Mouse (Mus musculus): ENCODE measurements around the gene Atp5mpl.

Gene Atp5mpl

DNA sequence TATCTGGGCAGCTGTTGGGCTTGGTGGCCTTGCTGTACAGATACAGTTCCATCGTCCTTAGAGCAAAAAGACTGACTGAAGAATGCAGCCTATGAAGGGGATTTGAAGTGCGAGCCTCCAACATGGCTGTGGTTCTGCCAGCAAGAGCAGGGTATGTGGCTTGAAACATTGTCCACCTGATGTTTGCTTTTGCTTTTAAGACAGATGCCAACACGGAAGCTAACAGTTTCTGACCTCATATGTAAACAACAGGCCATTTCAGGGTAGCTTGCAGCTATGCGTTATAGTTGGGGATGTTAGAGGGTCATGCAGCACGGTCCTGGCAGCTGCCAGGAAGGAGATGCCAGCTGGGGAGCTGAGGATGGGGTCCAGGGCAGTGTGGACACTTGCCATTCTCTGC, 16.3 kb downstream of the Atp5mpl start:
- CTCF ChIA-PET, result no interaction called here

DNA sequence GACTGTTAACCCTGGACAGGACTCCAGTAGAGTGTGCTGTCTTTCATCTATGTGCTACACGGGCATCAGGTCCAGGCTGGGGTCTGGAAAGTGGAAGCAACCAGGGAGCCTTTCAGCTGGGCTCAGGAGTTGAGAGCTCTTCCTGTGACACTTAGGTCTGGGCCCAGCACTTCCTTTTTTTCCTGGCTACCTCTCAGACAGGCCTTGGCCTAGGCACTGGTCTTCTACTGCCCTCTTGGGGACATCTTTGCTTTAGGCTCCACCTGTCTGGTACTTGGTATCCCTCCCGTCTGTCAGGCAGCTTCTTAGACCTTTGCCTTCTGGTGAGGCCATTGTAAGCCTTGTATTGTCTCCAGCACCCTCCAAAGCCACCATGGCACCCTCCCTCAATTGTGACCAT, 20.1 kb downstream of the Atp5mpl start:
- CTCF ChIA-PET, result interaction anchor here (0.5 to 1.0 kb wide), 2 partner anchors 65 to 69 kb away, joined by 3 to 5 read pairs; no protein-coding TSS in a partner anchor

DNA sequence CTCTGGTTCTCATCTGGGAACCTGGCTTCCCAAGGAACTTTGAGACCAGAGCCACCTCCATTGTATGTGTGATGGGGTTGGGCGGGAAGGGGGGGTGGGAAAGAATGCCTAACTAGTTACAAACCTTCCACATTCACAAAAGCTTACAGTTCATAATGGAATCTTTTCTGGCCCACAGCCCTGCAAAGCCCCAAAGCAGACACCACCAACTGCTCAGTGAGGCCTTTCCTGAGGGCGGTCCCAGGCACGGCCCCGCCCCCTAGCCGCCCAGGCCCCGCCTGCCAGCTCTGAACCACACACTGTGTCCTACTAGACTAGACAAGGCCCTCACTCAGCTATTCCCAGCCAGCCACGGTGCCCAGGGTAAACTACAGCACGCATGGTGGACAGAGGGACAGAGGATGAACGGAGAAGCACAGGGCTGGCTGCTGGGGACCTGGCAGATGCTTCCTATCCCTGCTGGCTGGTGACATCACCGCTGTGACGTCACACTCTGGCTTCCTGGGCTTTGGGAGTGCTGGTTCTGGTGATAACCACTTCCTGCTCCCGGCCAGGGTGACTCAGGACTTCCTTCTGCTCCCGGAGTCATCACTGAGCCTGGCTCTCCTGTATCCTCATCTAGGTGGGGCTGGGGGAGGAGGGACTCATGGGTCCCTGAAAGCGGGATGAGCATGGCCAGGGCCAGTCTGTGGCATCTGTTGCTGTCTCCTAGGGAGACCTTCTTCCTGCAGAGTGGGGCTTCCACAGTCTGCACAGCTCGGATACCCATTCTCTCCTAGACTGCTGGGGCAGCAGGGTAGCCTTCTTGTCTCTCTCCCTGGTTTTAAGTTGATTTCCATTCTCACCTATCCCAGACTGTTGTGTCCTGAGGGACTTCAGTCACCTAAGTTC, 20.8 kb downstream of the Atp5mpl start:
- CTCF ChIA-PET, result interaction anchor here (0.5 to 1.0 kb wide), 2 partner anchors 64 to 68 kb away, joined by 3 to 5 read pairs; no protein-coding TSS in a partner anchor

- CTCF ChIA-PET, result no interaction called here
Observed at GRCm38 (mm10) chr12:111945115-111945514, 21.7 kb downstream of the Atp5mpl start.

DNA sequence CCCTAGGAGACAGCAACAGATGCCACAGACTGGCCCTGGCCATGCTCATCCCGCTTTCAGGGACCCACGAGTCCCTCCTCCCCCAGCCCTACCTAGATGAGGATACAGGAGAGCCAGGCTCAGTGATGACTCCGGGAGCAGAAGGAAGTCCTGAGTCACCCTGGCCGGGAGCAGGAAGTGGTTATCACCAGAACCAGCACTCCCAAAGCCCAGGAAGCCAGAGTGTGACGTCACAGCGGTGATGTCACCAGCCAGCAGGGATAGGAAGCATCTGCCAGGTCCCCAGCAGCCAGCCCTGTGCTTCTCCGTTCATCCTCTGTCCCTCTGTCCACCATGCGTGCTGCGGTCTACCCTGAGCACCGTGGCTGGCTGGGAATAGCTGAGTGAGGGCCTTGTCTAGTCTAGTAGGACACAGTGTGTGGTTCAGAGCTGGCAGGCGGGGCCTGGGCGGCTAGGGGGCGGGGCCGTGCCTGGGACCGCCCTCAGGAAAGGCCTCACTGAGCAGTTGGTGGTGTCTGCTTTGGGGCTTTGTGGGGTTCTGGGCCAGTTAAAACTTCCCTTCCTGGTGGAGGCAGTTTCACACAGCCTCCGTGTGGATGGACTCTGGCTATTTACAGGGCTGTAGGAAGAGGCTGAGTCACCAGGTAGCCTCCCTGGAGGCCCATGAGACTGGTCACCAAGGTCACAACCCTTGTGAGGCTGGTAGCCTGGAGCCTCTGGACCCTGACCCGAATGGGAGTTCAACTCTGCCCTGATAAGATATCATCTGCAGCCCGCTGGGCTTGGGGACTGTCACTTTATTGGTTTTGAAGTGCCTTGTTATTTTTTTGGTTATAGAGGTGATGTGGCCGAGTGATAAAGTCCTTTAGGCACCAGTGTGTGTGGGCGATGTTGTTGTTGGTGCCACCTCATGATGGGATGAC, 22.5 kb downstream of the Atp5mpl start:
- CTCF ChIA-PET, result interaction anchor here (0.6 kb wide), 1 partner anchor 288 kb away, joined by 5 read pairs; no protein-coding TSS in a partner anchor

DNA sequence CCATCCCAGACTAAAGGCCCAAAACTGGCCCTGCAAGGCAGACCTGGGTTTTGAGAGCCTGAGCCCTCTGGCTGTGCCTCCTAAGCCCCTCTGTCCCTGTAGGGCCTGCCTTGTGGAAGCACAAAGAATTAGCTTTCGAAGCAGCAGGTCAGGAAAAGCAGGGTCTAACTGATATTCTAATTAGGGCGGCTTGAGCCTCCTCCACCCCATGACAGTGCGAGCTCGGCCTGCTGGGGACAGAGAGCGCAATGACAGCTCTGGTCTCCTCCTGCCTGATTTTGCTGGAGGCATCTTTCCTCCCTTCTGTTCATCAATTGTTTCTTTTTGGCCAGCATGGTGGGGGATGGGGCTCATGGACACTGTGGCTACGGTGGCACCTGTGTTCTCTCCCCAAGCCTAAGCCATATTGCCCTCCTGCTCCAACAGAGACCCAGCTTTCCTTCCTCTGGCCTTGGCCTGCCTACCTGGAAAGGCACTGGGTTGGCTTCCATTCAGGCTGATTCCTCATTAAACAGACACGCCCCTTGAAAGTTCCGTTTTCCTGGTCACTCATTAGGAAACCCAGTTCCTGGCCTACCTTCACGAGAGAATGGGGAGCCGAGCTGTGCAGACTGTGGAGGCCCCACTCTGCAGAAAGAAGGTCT, 23.2 kb downstream of the Atp5mpl start:
- CTCF ChIA-PET, result no interaction called here

DNA sequence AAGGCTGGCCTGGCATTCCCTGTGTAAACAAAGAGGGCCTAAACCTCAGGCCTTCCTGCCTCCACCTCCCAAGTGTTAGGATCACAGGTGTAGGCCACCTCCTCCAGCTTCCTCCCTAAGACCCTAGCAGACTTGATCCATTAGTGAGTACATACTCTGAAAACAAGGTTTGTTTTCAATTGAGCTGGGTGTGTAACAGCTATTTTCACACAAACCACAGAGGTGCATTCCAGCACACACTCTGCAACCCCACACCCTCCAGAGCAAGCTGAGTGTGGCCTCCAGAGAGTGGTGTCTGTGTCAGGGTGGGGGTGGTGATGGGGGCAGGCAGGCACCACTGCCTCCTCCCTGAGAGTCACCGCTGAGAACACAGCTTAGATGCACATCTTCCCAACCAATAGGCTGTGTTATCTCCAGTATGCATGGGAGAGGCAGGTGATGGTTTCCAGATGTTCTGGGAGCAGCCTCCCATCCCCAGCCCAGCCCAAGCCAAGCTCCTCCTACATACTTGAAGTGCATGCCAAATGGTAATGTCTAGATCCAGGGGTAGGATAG, 28.1 kb downstream of the Atp5mpl start:
- CTCF ChIA-PET, result no interaction called here

- CTCF ChIA-PET, result no interaction called here
Observed at GRCm38 (mm10) chr12:111936706-111937550, 29.8 kb downstream of the Atp5mpl start.

DNA sequence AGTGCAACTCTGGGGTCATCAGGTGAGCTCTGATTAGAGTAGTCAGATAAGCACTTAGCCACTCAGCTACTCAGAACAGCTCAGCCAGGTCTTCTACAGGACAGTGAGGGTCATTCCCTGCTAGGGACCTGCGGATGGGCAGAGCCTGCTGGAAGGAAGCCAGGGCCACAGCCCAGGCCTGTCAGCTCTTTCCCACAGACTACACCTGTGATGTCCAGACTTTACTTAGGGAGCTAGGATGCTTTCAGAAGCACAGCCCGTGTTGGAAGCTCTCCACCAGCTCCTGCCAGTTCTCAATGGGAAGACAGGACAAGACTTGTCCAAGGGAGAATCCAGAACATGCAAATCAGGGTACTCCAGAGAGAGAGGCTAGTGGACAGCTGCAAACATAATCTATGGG, 32.8 kb downstream of the Atp5mpl start:
- CTCF ChIA-PET, result no interaction called here

GRCm38 (mm10) chr12:111933032-111933704, 33.6 kb downstream of the Atp5mpl start:
- CTCF ChIA-PET, result no interaction called here

DNA sequence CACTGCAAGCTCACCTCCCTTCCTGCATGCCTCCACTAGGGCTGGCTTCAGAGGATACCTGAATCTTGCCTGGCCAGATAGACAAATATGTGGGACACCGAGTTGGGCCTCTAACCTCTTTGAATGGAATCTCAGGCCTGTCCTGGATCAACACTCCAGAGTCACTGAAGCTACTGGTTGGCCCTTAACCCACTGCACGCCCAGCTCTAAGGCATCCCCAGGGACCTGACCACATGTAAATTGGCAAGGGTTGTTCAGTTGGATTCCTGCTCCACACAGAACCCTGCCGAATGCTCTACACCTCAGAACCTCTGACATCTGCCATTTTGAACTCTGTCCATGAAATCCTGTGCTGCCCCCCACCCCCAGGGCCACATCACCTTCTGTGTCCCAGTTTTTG, 34.3 kb downstream of the Atp5mpl start:
- CTCF ChIA-PET, result no interaction called here

DNA sequence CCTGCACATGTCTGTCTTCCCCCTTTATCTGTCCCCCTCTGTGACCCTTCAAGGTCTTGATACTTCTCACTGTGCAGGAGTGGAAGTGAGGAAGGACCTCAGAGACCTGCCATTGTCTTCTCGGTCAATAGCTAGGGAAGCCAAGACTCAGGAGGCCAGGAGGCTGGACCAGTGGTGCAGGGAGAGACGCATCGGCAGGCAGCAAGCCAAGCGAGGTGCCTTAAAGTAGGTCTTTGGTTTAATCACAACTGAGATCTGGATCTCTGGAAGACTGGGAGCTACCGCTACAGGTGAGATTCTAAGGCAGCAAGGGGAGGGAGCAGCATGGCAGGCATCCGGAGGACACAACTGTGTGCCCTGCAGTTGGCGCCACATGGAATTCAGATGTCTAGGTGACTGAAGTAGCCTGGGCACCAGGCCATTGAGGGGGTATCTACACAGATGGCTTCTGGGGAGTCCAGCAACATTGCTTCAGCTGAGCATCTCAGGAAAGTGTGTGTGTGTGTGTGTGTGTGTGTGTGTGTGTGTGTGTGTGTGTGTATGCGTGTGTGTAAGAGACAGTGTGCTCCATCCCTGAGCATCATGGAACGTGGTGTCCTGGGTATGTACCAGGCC, 35.3 kb downstream of the Atp5mpl start:
- CTCF ChIA-PET, result no interaction called here

- CTCF ChIA-PET, result no interaction called here
Observed at GRCm38 (mm10) chr12:111928411-111928966, 38.3 kb downstream of the Atp5mpl start.

DNA sequence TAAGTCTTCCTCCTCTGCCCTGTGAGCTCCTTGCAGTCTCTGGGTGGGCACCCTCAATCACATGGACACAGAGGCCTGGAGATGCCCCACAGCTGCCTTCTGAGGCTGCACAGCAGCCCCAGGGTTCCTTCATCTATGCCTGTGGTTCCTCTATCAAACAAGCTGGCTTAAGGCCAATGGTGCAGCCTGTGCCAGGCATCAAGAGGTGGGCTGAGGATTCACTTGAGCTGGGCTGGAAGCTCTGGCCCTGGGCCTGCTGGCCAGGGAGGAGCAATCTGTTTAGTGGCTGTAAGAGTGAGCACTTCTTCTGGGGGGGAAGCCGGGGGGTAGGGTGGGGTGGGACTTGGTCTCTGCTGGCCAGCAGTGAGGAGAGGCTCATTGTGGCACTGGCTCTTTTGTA, 39.4 kb downstream of the Atp5mpl start:
- CTCF ChIA-PET, result no interaction called here

DNA sequence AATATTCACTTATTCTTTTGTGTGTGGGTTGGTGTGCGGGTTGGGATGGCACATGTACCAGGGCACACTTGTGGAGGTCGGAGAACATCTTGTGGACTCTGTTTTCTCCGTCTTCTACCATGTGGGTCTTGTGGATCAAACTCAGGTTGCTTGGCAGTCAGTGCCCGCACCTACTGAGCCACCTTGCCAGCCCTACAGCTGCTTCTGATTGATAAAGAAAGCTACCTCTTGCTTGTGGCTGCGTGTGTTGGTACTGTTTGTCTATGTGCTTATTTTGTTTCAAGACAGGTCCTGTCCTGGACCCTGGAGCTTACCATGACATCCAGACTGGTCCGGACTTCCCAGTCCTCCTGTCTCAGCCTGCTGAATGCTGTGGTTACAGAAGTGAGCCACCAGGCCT, 43.7 kb downstream of the Atp5mpl start:
- CTCF ChIA-PET, result no interaction called here

- CTCF ChIA-PET, result no interaction called here
Observed at GRCm38 (mm10) chr12:111920046-111920445, 46.7 kb downstream of the Atp5mpl start.

DNA sequence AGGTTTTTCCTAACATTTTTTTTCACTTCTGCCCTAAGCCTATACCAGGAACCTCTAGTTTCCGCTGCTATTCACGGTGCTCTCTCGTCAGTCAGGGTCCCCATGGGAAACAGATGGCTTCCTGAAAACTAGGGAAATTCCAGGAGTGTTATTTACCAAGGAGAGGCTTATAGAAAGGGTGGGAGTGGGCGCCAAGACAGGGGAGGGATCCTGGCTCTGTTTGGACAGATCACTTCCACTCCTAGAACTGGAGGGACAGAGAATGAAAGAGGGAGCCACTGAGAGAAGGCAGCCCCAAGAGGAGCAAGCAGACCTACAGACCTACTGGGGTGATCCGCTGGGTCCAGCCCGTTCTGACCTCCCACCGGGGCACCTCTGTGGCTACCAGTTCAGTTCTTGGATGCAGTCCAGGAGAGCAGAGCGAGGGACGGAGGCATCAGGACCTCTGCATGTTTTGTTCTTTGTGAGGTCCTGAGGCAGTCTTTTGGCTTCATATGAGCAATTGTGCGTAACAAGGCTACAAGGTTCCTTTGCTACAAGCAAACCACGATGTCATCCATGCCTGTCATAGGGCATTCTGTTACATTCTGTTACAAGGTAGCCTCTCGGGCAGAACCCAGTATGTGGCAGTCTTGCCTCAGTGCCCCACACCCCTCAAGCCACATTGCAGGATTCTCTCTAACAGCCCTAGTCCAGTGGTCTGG, 50.1 kb downstream of the Atp5mpl start:
- CTCF ChIA-PET, result no interaction called here

- CTCF ChIA-PET, result no interaction called here
Observed at GRCm38 (mm10) chr12:111915781-111916180, 51.0 kb downstream of the Atp5mpl start.

GRCm38 (mm10) chr12:111914031-111914430, 52.7 kb downstream of the Atp5mpl start:
- CTCF ChIA-PET, result interaction anchor here (0.6 to 0.8 kb wide), 3 partner anchors 12 to 1126 kb away, joined by 3 to 11 read pairs (median 5); no protein-coding TSS in a partner anchor

Data from spleen, embryonic (tissue).